Mouse (Mus musculus) liver, postnatal 0 days (tissue): ENCODE measurements around the gene Susd1.

Source experiments
- CTCF ChIP-seq: sonication (generic); IDR thresholded peaks from 2 replicates; pipeline ENCODE4 v1.5.1; 2016; ENCODE audit warnings: antibody characterized with exemption, low read depth
- EP300 ChIP-seq: IDR thresholded peaks from 2 replicates; pipeline ENCODE4 v1.6.1; 2016; ENCODE audit warnings: antibody characterized with exemption, low read depth, mild to moderate bottlenecking

DNA sequence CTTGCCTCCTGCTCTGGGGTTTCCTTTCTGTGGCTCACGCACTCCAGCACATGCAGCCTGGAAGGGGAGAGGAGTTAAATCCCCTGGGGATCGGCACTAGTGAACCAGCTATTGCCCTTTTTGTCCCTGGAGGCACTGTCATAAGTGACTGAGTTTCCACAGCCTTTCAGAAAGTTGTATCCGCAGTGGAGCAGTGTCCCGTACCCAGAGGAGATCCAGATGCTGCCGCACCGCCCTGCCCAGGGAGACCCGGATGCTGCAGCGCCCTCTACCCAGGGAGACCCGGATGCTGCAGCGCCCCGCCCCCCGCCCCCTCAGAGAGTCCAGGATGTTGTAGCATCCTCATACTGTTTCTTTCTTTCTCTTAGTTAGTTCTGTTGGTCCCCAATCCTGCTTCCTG lies 56.3 kb downstream of the Susd1 start:
- TF ChIP-seq CTCF (no peak; the same call in 1 of the 2 replicates), EP300 (no peak)
